Mouse (Mus musculus): Measurements from ENCODE around the gene Nbeal1.

Gene Nbeal1

DNA sequence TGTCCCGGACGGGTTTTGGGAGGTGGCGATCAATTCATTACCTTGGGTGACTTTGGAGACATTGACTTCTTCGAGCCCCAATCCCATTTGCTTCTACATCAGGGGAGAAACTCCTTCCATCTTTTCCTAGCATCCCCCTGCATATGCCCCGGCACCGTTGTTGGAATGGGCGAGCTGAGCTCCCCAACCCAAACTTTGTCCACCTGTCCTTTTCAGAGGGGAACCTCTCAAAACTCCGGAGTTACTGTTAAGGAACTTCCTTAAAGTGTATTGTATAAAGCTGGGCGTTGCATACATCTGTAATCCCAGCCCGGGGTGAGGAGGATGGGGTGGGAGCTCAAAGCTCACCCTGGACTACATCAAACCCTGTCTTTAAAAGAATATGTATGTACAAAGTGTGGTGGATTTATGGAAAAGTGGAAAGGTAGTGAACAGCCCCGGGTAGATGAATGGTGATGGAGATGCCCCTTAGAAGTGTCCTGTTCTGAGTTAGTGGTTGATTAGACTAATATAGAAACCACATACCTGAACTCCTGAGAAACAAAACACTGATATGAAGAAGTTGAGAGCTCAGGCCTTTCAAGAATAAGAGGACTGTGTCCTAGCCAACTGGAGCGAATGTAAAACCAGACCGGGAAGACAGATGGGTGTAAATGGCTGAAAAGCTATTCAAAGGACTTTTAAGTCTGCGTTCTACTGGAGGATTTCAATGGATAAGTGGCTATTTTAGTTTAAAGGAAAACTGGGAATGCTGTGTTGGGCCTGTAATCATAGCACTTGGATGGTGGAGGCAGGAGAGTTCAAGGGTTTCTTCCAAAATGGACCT lies 163.4 kb downstream of the Nbeal1 start:
- no peak for DNase-seq (ENCODE audit: low spot score)

DNA sequence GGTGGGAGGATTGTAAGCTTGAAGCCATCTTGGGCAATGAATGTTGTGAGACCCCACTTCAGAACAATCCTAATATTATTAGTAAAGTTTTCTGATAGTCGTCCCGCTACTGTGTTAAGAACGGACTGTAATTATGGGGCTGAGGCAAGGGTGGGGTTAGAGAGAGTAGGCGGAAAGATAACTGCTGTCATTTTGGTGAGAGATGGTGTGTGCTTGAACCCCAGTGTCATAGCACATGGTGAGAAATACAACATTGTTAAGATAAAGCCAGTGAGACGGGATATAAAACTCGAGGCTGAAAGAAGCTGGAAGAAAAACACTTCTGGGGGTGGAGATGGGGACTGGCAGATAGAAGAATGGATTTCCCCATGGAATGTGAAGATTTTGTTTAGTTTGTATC lies 164.3 kb downstream of the Nbeal1 start:
- DNase-seq (ENCODE audit: low spot score): no peak

DNA sequence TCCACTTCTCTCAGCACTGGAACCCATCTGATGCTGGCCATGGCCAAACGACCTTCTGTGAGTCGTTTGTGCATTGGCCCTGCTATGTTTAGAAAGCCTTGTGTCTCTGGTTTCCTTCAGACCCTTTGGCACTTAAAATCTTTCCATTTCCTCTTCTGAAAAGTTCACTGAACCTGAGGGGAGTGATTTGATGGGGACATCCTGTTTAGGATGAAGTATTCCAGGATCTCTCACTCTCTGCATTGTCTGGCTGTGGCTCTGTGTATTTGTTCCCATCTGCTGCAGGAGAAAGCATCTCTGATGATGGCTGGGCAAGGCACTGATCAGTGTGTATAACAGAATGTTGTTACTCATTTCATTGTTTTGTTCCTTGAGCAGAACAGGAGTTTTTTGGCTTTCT lies 165.3 kb downstream of the Nbeal1 start:
- no peak for DNase-seq (ENCODE audit: low spot score)

DNA sequence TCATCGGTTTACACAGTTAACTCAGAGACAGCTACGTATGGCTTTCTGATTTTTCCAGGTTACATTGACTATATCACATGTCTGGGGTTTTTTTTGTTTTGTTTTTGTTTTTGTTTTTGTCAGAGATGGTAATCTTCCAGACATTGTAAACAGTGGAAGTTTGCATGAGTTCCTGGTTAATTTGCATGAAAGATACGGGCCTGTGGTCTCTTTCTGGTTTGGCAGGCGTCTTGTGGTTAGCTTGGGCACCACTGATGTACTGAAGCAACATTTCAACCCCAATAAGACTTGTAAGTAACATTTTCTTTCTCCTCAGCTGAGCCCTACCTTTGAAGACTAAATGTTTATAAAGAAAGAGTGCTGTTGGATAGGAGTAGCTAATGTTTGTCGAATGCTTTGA lies 172.4 kb downstream of the Nbeal1 start:
- no peak for DNase-seq (ENCODE audit: low spot score)

DNA sequence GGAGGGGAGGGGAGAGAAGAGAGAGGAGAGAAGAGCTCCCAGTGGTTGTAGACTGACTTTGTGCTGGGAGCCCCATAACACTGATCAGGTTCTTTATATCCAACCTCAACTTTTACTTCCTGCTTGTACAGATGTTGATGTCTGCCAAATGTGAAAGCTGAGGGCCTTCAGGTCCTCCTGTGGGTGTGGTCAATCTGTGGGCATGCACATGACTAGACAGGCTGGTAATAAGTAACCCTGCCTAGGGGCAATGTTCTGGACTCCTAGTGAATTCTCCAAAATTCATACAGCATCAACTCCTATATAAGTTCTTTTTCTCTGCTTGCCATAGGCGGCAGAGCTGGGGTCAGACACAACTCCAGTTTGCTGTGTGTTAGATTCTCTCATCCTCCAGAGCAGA lies 181.2 kb downstream of the Nbeal1 start:
- DNase-seq (ENCODE audit: low spot score): no peak

DNA sequence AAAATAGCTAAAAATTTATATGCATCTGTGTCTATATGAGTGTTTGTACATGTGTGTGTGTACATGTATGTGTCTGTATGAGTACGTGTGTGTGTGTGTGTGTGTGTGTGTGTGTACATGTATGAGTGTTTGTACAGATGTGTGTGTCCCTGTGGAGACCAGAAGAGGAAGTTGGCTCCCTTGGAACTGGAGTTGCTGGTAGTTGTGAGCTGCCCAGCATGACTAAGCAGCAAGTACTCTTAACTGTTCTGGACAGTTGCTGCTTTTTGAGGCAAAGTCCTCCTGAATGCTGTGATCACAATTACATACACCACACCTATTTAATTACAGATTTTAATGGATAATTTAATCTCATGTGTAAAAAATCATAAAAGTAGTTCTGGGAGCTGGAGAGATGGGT lies 196.2 kb downstream of the Nbeal1 start:
- DNase-seq (ENCODE audit: low spot score): no peak

DNA sequence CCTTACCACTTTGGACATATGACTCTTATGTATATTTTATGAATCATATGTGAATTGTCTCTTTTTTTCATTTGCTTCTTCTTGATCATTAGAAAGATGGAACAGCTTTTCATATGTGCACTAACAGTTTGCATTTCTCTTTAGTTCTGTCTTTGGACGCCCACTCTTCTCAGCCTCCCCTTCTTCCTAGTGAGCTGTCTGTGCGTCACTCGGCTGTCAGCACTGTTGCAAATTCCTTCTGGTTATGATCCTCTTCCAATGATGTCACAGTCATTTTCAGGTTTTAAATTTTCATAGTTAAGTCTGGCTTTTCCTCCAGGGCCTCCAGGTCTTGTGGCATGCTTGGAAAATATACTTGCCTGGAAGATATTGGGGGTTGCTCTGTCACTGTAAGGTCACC lies 201.5 kb downstream of the Nbeal1 start:
- no peak for DNase-seq (ENCODE audit: low spot score)
